Mouse (Mus musculus) embryonic facial prominence, embryonic 14.5 days (tissue): ENCODE measurements at regions not wholly inside any gene's neighbourhood (a gene's known extent, or its start where the extent isn't known, plus 50 kb on each side); places are given as distances from the start of the nearest gene placed in this dataset.

Experiments used
- ATAC-seq: fragments of 200-750 bp; cut with Nextera tagmentation; 2 replicates; pipeline ENCODE4 v1.8.0; 2017; ENCODE audit warnings: low read depth, moderate number of reproducible peaks, moderate TSS enrichment
- DNase-seq: peaks from one replicate; pipeline ENCODE4 v3.0.0-alpha.2; 2015; ENCODE audit warnings: low spot score
- H3K27ac ChIP-seq: fragments of 300-500 bp; sonication (generic); replicated peaks from 2 replicates; pipeline ENCODE4 v1.5.1; 2014; ENCODE audit warnings: low read depth, mild to moderate bottlenecking, low read length, moderate library complexity
- H3K27me3 ChIP-seq: fragments of 300-500 bp; sonication (generic); replicated peaks from 2 replicates; pipeline ENCODE4 v1.6.1; 2014; ENCODE audit warnings: low read length; ENCODE audit not compliant: control insufficient read depth, insufficient read depth
- H3K36me3 ChIP-seq: fragments of 300-500 bp; sonication (generic); 2 replicates; pipeline ENCODE4 v1.6.1; 2014; ENCODE audit warnings: low read length, mixed read lengths; ENCODE audit not compliant: control insufficient read depth, insufficient read depth
- H3K4me1 ChIP-seq: fragments of 300-500 bp; sonication (generic); 2 replicates; pipeline ENCODE4 v1.6.1; 2014; ENCODE audit warnings: antibody characterized with exemption, low read length; ENCODE audit not compliant: control insufficient read depth, insufficient read depth
- H3K4me2 ChIP-seq: fragments of 300-500 bp; sonication (generic); 2 replicates; pipeline ENCODE4 v1.6.1; 2014; ENCODE audit warnings: low read depth, mild to moderate bottlenecking, low read length, moderate library complexity, mixed read lengths
- H3K4me3 ChIP-seq: fragments of 300-500 bp; sonication (generic); 2 replicates; pipeline ENCODE4 v1.5.1; 2014; ENCODE audit warnings: low read depth, mild to moderate bottlenecking, low read length
- H3K9ac ChIP-seq: fragments of 300-500 bp; sonication (generic); 2 replicates; pipeline ENCODE4 v1.6.1; 2014; ENCODE audit warnings: low read depth, mild to moderate bottlenecking, low read length, moderate library complexity, mixed read lengths
- H3K9me3 ChIP-seq: fragments of 300-500 bp; sonication (generic); 2 replicates; pipeline ENCODE4 v1.6.1; 2016; ENCODE audit warnings: low read length; ENCODE audit not compliant: control insufficient read depth
- whole genome bisulfite sequencing: fragments of 180-500 bp; shearing (Covaris S2); extraction: QIAGEN DNeasy Blood & Tissue Kit; methylation state at CpG from one replicate; pipeline ENCODE4 v1.1.7; 2014; 5-methylcytosine and 5-hydroxymethylcytosine counted together

GRCm38 (mm10) chr9:115627551-115627950 is 281.7 kb upstream of the Gadl1 start:
- no peak overlapping the region for H3K4me3 ChIP-seq
- WGBS: 74% methylated on average over 3 of the region's 3 CpGs
- H3K36me3 ChIP-seq: no peaks in the 10 kb centered on the region
- DNase-seq (no peak), ATAC-seq (no peak)
- no peaks in the 10 kb centered on the region for H3K9me3 ChIP-seq
- no peaks in the 10 kb centered on the region for H3K27me3 ChIP-seq
- H3K4me1 ChIP-seq: peaks cover 6% of the 10 kb centered on the region; the same call in 1 of the 2 replicates
- H3K4me2 ChIP-seq: no peak overlapping the region
- H3K9ac ChIP-seq: no peak overlapping the region
- H3K27ac ChIP-seq: no peak overlapping the region

GRCm38 (mm10) chr9:115637114-115637513 is 272.1 kb upstream of the Gadl1 start:
- 81% methylated on average over 6 of the region's 6 CpGs for WGBS
- Histone ChIP-seq H3K27ac (no peak overlapping the region), H3K9ac (no peak overlapping the region), H3K27me3 (no peaks in the 10 kb centered on the region), H3K9me3 (no peaks in the 10 kb centered on the region), H3K36me3 (no peaks in the 10 kb centered on the region), H3K4me1 (no peaks in the 10 kb centered on the region), H3K4me2 (no peak overlapping the region), H3K4me3 (no peak overlapping the region)
- ATAC-seq (no peak), DNase-seq (no peak)

GRCm38 (mm10) chr9:115640781-115641180 is 268.5 kb upstream of the Gadl1 start:
- ATAC-seq: no peak
- Histone ChIP-seq H3K36me3 (no peaks in the 10 kb centered on the region), H3K27me3 (no peaks in the 10 kb centered on the region), H3K4me2 (no peak overlapping the region), H3K27ac (no peak overlapping the region), H3K9me3 (no peaks in the 10 kb centered on the region), H3K4me1 (no peaks in the 10 kb centered on the region), H3K4me3 (no peak overlapping the region), H3K9ac (no peak overlapping the region)
- WGBS: 89% methylated on average over 2 of the region's 2 CpGs
- no peak for DNase-seq

- Histone ChIP-seq H3K4me1 (no peaks in the 10 kb centered on the region), H3K4me2 (no peak overlapping the region), H3K36me3 (no peaks in the 10 kb centered on the region), H3K9me3 (no peaks in the 10 kb centered on the region), H3K4me3 (no peak overlapping the region), H3K27ac (no peak overlapping the region), H3K9ac (no peak overlapping the region), H3K27me3 (no peaks in the 10 kb centered on the region)
- 37% methylated on average over 4 of the region's 4 CpGs for WGBS
- DNase-seq (no peak), ATAC-seq (no peak)
These were observed 267.2 kb upstream of the Gadl1 start for GRCm38 (mm10) chr9:115642032-115642431.

- Histone ChIP-seq H3K27me3 (no peaks in the 10 kb centered on the region), H3K9me3 (no peaks in the 10 kb centered on the region), H3K4me2 (no peak overlapping the region), H3K4me3 (no peak overlapping the region), H3K9ac (no peak overlapping the region), H3K36me3 (no peaks in the 10 kb centered on the region), H3K4me1 (no peaks in the 10 kb centered on the region), H3K27ac (no peak overlapping the region)
- 81% methylated on average over 9 of the region's 9 CpGs for WGBS
- no peak for DNase-seq
- no peak for ATAC-seq
These were observed 264.3 kb upstream of the Gadl1 start for GRCm38 (mm10) chr9:115644953-115645352.

GRCm38 (mm10) chr9:115646226-115646625 is 263.0 kb upstream of the Gadl1 start:
- H3K36me3 ChIP-seq: no peaks in the 10 kb centered on the region
- no peak for ATAC-seq
- H3K9ac ChIP-seq: no peak overlapping the region
- 60% methylated on average over 7 of the region's 7 CpGs for WGBS
- no peak for DNase-seq
- H3K4me2 ChIP-seq: no peak overlapping the region
- no peak overlapping the region for H3K4me3 ChIP-seq
- no peaks in the 10 kb centered on the region for H3K27me3 ChIP-seq
- H3K9me3 ChIP-seq: no peaks in the 10 kb centered on the region
- no peaks in the 10 kb centered on the region for H3K4me1 ChIP-seq
- no peak overlapping the region for H3K27ac ChIP-seq

- DNase-seq (no peak), ATAC-seq (no peak)
- H3K9me3 ChIP-seq: peaks cover 10% of the 10 kb centered on the region; the same call in 1 of the 2 replicates
- no peak overlapping the region for H3K4me2 ChIP-seq
- 91% methylated on average over 2 of the region's 2 CpGs for WGBS
- no peaks in the 10 kb centered on the region for H3K4me1 ChIP-seq
- no peak overlapping the region for H3K27ac ChIP-seq
- no peaks in the 10 kb centered on the region for H3K36me3 ChIP-seq
- no peak overlapping the region for H3K9ac ChIP-seq
- no peaks in the 10 kb centered on the region for H3K27me3 ChIP-seq
- H3K4me3 ChIP-seq: no peak overlapping the region
These were observed 257.5 kb upstream of the Gadl1 start for GRCm38 (mm10) chr9:115651708-115652107.

GRCm38 (mm10) chr9:115653116-115653515 is 256.1 kb upstream of the Gadl1 start:
- WGBS: 97% methylated on average over 5 of the region's 5 CpGs
- Histone ChIP-seq H3K36me3 (no peaks in the 10 kb centered on the region), H3K4me3 (no peak overlapping the region), H3K27me3 (no peaks in the 10 kb centered on the region), H3K4me1 (no peaks in the 10 kb centered on the region), H3K9me3 (peaks cover 10% of the 10 kb centered on the region; the same call in 1 of the 2 replicates), H3K4me2 (no peak overlapping the region), H3K9ac (no peak overlapping the region), H3K27ac (no peak overlapping the region)
- DNase-seq (no peak), ATAC-seq (no peak)

- no peaks in the 10 kb centered on the region for H3K27me3 ChIP-seq
- H3K27ac ChIP-seq: no peak overlapping the region
- no peak for ATAC-seq
- no peak overlapping the region for H3K4me2 ChIP-seq
- peaks cover 10% of the 10 kb centered on the region; the same call in 1 of the 2 replicates for H3K9me3 ChIP-seq
- 84% methylated on average over 6 of the region's 6 CpGs for WGBS
- H3K4me1 ChIP-seq: no peaks in the 10 kb centered on the region
- no peak for DNase-seq
- no peak overlapping the region for H3K9ac ChIP-seq
- H3K4me3 ChIP-seq: no peak overlapping the region
- H3K36me3 ChIP-seq: no peaks in the 10 kb centered on the region
These were observed 254.3 kb upstream of the Gadl1 start for GRCm38 (mm10) chr9:115654933-115655332.
